Mouse (Mus musculus): Measurements from ENCODE around the gene Bckdk. TPM values are rescaled to one million over a fixed set of nuclear protein-coding genes. Genes with fewer than 3 reads are reported as not detected.

Bckdk gene
- polyA plus RNA-seq, 1 experiment from 2014 or later = 155 TPM

DNA sequence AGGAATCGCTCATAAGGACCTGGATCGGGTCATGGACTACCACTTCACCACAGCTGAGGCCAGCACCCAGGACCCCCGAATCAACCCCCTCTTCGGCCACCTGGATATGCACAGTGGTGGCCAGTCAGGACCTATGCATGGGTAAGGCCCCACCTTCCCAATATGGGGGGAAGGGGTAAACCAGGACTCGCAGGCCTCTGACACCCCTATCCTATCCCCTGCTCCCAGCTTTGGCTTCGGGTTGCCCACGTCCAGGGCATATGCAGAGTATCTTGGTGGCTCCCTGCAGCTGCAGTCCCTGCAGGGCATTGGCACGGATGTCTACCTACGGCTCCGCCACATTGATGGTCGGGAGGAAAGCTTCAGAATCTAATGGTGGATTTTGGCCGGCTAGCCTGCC lies 4.1 kb downstream of the Bckdk start:
- Histone ChIP-seq H3K27ac (ENCODE audit: low read depth, low read length) (no peak overlapping the region), H3K4me1 (ENCODE audit: control insufficient read depth, insufficient read depth, low read length) (peaks cover 15% of the 10 kb centered on the region), H3K9ac (ENCODE audit: low read depth, low read length) (no peak overlapping the region), H3K36me3 (ENCODE audit: control insufficient read depth, insufficient read depth, low read length) (peaks cover 48% of the 10 kb centered on the region), H3K9me3 (ENCODE audit: control insufficient read depth, low read length) (no peaks in the 10 kb centered on the region), H3K27me3 (ENCODE audit: control insufficient read depth, insufficient read depth, low read length) (no peaks in the 10 kb centered on the region), H3K4me3 (ENCODE audit: low read length) (no peak overlapping the region), H3K4me2 (replicated peaks; ENCODE audit: low read depth, low read length) (no peak overlapping the region)
- ATAC-seq (ENCODE audit: low FRiP score, low TSS enrichment) = no peak
- WGBS = 94% methylated on average over 12 of the region's 12 CpGs

DNA sequence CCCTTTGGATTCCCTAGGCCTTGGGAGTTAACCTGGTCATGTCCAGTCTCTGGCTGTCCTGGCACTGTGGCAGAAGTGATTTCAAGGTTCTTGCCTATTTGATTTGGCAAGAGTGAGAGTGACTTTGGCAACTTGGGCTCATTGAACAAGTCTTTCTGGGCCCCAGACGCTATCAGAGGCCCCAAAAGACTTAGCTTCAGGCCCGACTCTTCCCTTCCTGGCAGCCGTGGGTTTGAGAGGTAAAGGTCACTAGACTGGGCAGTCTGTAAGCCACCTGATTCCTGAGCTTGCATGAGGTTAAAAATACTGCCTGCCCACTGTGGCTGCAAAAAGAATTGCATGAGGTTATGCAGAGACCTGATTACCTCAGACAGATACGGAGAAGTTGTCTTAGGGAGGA lies 4.8 kb downstream of the Bckdk start:
- H3K27me3 ChIP-seq (ENCODE audit: control insufficient read depth, insufficient read depth, low read length) = no peaks in the 10 kb centered on the region
- WGBS = 87% methylated on average over 4 of the region's 4 CpGs
- no peak for ATAC-seq (ENCODE audit: low FRiP score, low TSS enrichment)
- H3K36me3 ChIP-seq (ENCODE audit: control insufficient read depth, insufficient read depth, low read length) = peaks cover 48% of the 10 kb centered on the region
- H3K27ac ChIP-seq (ENCODE audit: low read depth, low read length) = no peak overlapping the region
- no peak overlapping the region for H3K9ac ChIP-seq (ENCODE audit: low read depth, low read length)
- H3K4me2 ChIP-seq (replicated peaks; ENCODE audit: low read depth, low read length) = no peak overlapping the region
- no peaks in the 10 kb centered on the region for H3K9me3 ChIP-seq (ENCODE audit: control insufficient read depth, low read length)
- no peak overlapping the region for H3K4me3 ChIP-seq (ENCODE audit: low read length)
- H3K4me1 ChIP-seq (ENCODE audit: control insufficient read depth, insufficient read depth, low read length) = peaks cover 19% of the 10 kb centered on the region

GRCm38 (mm10) chr7:127912190-127912871 lies 8.4 kb downstream of the Bckdk start, which contains the start of gene Kat8:
Gene Kat8, plus strand, starts transcription at chr7:127912516.
- Histone ChIP-seq H3K9ac (ENCODE audit: low read depth, low read length) (peak within 1 kb of the TSS; percentile 79), H3K27me3 (ENCODE audit: control insufficient read depth, insufficient read depth, low read length) (no peaks in the 10 kb centered on the region), H3K4me3 (ENCODE audit: low read length) (peak within 1 kb of the TSS; percentile 84), H3K4me1 (ENCODE audit: control insufficient read depth, insufficient read depth, low read length) (peaks cover 11% of the 10 kb centered on the region; the same call in 1 of the 2 replicates), H3K36me3 (ENCODE audit: control insufficient read depth, insufficient read depth, low read length) (peaks cover 47% of the 10 kb centered on the region), H3K9me3 (ENCODE audit: control insufficient read depth, low read length) (no peaks in the 10 kb centered on the region), H3K4me2 (replicated peaks; ENCODE audit: low read depth, low read length) (peak within 1 kb of the TSS; percentile 61), H3K27ac (ENCODE audit: low read depth, low read length) (peak within 1 kb of the TSS; percentile 80; the same call in 1 of the 2 replicates)
- WGBS = 2% methylated on average over 40 of the region's 40 CpGs
- peak; percentile 95 for ATAC-seq (ENCODE audit: low FRiP score, low TSS enrichment)

GRCm38 (mm10) chr7:127912938-127913337 lies 9.1 kb downstream of the Bckdk start:
- Histone ChIP-seq H3K4me1 (ENCODE audit: control insufficient read depth, insufficient read depth, low read length) (peaks cover 11% of the 10 kb centered on the region; the same call in 1 of the 2 replicates), H3K9ac (ENCODE audit: low read depth, low read length) (peak overlapping the region; percentile 79), H3K9me3 (ENCODE audit: control insufficient read depth, low read length) (no peaks in the 10 kb centered on the region)

DNA sequence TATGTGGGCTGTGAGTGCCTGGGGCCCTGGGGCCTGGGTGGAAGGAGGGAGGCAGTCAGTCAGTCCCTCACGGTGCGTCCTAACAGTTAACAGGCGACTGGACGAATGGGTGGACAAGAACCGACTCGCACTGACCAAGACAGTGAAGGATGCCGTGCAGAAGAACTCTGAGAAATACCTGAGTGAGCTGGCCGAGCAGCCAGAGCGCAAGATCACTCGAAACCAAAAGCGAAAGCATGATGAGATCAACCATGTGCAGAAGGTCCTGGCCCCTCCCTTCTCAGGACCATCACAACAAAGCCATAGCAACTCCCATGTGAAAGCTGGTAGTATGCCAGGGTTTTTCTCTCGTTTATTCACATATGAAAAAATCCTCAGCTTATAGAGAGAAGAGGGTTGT lies 11.4 kb downstream of the Bckdk start:
- no peak overlapping the region for H3K4me3 ChIP-seq (ENCODE audit: low read length)
- no peaks in the 10 kb centered on the region for H3K27me3 ChIP-seq (ENCODE audit: control insufficient read depth, insufficient read depth, low read length)
- H3K27ac ChIP-seq (ENCODE audit: low read depth, low read length) = no peak overlapping the region
- peaks cover 32% of the 10 kb centered on the region for H3K36me3 ChIP-seq (ENCODE audit: control insufficient read depth, insufficient read depth, low read length)
- H3K9me3 ChIP-seq (ENCODE audit: control insufficient read depth, low read length) = no peaks in the 10 kb centered on the region
- WGBS = 93% methylated on average over 12 of the region's 12 CpGs
- no peak for ATAC-seq (ENCODE audit: low FRiP score, low TSS enrichment)
- H3K4me2 ChIP-seq (replicated peaks; ENCODE audit: low read depth, low read length) = no peak overlapping the region
- no peak overlapping the region for H3K9ac ChIP-seq (ENCODE audit: low read depth, low read length)
- H3K4me1 ChIP-seq (ENCODE audit: control insufficient read depth, insufficient read depth, low read length) = peaks cover 11% of the 10 kb centered on the region; the same call in 1 of the 2 replicates

More at GRCm38 (mm10) chr7:127912938-127913337, 9.1 kb downstream of the Bckdk start:
- 22% methylated on average over 4 of the region's 4 CpGs for WGBS
- H3K4me2 ChIP-seq (replicated peaks; ENCODE audit: low read depth, low read length) = peak overlapping the region; percentile 61
- peaks cover 46% of the 10 kb centered on the region for H3K36me3 ChIP-seq (ENCODE audit: control insufficient read depth, insufficient read depth, low read length)
- peak overlapping the region; percentile 84 for H3K4me3 ChIP-seq (ENCODE audit: low read length)
- no peaks in the 10 kb centered on the region for H3K27me3 ChIP-seq (ENCODE audit: control insufficient read depth, insufficient read depth, low read length)
- ATAC-seq (ENCODE audit: low FRiP score, low TSS enrichment) = no peak
- no peak overlapping the region for H3K27ac ChIP-seq (ENCODE audit: low read depth, low read length)

- no peaks in the 10 kb centered on the region for H3K9me3 ChIP-seq (ENCODE audit: control insufficient read depth, low read length)
- no peak for ATAC-seq (ENCODE audit: low FRiP score, low TSS enrichment)
- no peak overlapping the region for H3K9ac ChIP-seq (ENCODE audit: low read depth, low read length)
- H3K4me1 ChIP-seq (ENCODE audit: control insufficient read depth, insufficient read depth, low read length) = peaks cover 1% of the 10 kb centered on the region; the same call in 1 of the 2 replicates
- H3K4me3 ChIP-seq (ENCODE audit: low read length) = no peak overlapping the region
- peaks cover 53% of the 10 kb centered on the region for H3K36me3 ChIP-seq (ENCODE audit: control insufficient read depth, insufficient read depth, low read length)
- H3K4me2 ChIP-seq (replicated peaks; ENCODE audit: low read depth, low read length) = no peak overlapping the region
- 58% methylated on average over 3 of the region's 3 CpGs for WGBS
- no peaks in the 10 kb centered on the region for H3K27me3 ChIP-seq (ENCODE audit: control insufficient read depth, insufficient read depth, low read length)
- no peak overlapping the region for H3K27ac ChIP-seq (ENCODE audit: low read depth, low read length)
Observed at GRCm38 (mm10) chr7:127918203-127918602, 14.3 kb downstream of the Bckdk start.

DNA sequence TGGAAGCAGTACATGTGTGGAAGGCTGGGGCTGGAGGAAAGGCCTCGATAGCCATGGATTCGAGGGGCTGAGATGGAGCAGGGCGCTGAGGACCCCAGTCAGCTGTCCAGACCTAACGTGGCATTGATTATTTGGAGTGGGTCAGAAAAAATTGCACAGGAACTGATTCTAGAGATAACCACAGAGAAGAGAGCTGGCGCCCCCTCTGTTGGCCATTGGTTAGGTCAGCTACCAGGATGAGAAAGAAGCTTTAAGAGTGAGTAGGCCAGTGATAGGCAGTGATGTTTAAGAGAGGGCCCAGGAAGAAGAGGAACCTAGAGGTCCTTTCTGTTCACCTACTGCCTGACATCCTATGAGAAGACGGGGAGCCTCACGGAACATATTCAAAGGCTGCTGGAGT lies 15.4 kb downstream of the Bckdk start:
- H3K9me3 ChIP-seq (ENCODE audit: control insufficient read depth, low read length) = no peaks in the 10 kb centered on the region
- H3K4me2 ChIP-seq (replicated peaks; ENCODE audit: low read depth, low read length) = no peak overlapping the region
- H3K4me3 ChIP-seq (ENCODE audit: low read length) = no peak overlapping the region
- peaks cover 61% of the 10 kb centered on the region for H3K36me3 ChIP-seq (ENCODE audit: control insufficient read depth, insufficient read depth, low read length)
- H3K4me1 ChIP-seq (ENCODE audit: control insufficient read depth, insufficient read depth, low read length) = no peaks in the 10 kb centered on the region; the same call in 1 of the 2 replicates
- H3K27me3 ChIP-seq (ENCODE audit: control insufficient read depth, insufficient read depth, low read length) = no peaks in the 10 kb centered on the region
- H3K9ac ChIP-seq (ENCODE audit: low read depth, low read length) = no peak overlapping the region
- 81% methylated on average over 7 of the region's 7 CpGs for WGBS
- ATAC-seq (ENCODE audit: low FRiP score, low TSS enrichment) = no peak
- no peak overlapping the region for H3K27ac ChIP-seq (ENCODE audit: low read depth, low read length)

DNA sequence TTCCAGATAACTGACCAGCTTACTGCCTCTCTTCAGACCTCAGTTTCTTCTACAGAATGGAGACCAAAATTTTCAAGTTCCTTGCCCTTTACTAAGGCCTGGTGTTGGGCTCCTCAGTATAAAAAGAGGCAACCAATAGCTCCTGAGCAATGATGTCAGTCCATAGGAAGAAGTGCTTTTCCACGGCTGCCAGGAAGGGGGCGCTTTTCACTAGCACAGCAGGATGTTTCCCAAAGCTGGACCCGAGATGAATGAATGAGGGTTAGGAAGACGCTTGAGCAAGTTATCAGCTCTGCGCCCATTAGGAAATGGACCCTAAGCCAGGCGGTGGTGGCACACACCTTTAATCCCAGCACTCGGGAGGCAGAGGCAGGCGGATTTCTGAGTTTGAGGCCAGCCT lies 17.6 kb downstream of the Bckdk start:
- Histone ChIP-seq H3K4me2 (replicated peaks; ENCODE audit: low read depth, low read length) (no peak overlapping the region), H3K36me3 (ENCODE audit: control insufficient read depth, insufficient read depth, low read length) (peaks cover 62% of the 10 kb centered on the region), H3K27ac (ENCODE audit: low read depth, low read length) (no peak overlapping the region), H3K27me3 (ENCODE audit: control insufficient read depth, insufficient read depth, low read length) (no peaks in the 10 kb centered on the region), H3K4me3 (ENCODE audit: low read length) (no peak overlapping the region), H3K4me1 (ENCODE audit: control insufficient read depth, insufficient read depth, low read length) (peaks cover 13% of the 10 kb centered on the region), H3K9me3 (ENCODE audit: control insufficient read depth, low read length) (no peaks in the 10 kb centered on the region), H3K9ac (ENCODE audit: low read depth, low read length) (no peak overlapping the region)
- 68% methylated on average over 8 of the region's 8 CpGs for WGBS
- ATAC-seq (ENCODE audit: low FRiP score, low TSS enrichment) = no peak

GRCm38 (mm10) chr7:127922451-127923275 lies 18.8 kb downstream of the Bckdk start:
- peaks cover 57% of the 10 kb centered on the region for H3K36me3 ChIP-seq (ENCODE audit: control insufficient read depth, insufficient read depth, low read length)
- no peak for ATAC-seq (ENCODE audit: low FRiP score, low TSS enrichment)
- no peaks in the 10 kb centered on the region for H3K27me3 ChIP-seq (ENCODE audit: control insufficient read depth, insufficient read depth, low read length)
- 88% methylated on average over 6 of the region's 6 CpGs for WGBS
- H3K4me1 ChIP-seq (ENCODE audit: control insufficient read depth, insufficient read depth, low read length) = peaks cover 15% of the 10 kb centered on the region
- no peak overlapping the region for H3K9ac ChIP-seq (ENCODE audit: low read depth, low read length)
- no peaks in the 10 kb centered on the region for H3K9me3 ChIP-seq (ENCODE audit: control insufficient read depth, low read length)
- H3K4me2 ChIP-seq (replicated peaks; ENCODE audit: low read depth, low read length) = no peak overlapping the region
- H3K27ac ChIP-seq (ENCODE audit: low read depth, low read length) = no peak overlapping the region
- H3K4me3 ChIP-seq (ENCODE audit: low read length) = no peak overlapping the region

Measured in kidney, embryonic 14.5 days (tissue).